Mouse (Mus musculus) thymus, adult 2 months (tissue): ENCODE results near the gene Lypd3.
"Not testable (repeated sequence)": the region's sequence is repeated elsewhere in the genome, so short reads cannot be mapped to it uniquely, and the experiment has no call there.

Source experiments
- CTCF ChIP-seq: fragments of 200-500 bp; IDR thresholded peaks from 2 replicates; pipeline ENCODE4 v1.5.1; 2012; ENCODE audit warnings: mild to moderate bottlenecking, control low read depth, low read length, moderate library complexity, borderline replicate concordance; ENCODE audit not compliant: control insufficient read depth, poor library complexity, insufficient read depth; ENCODE audit errors: extremely low read depth
- POLR2A ChIP-seq: fragments of 200-500 bp; IDR thresholded peaks from 2 replicates; pipeline ENCODE4 v1.6.1; 2012; ENCODE audit warnings: mild to moderate bottlenecking, low read length, control low read depth, moderate library complexity; ENCODE audit not compliant: control insufficient read depth, poor library complexity, insufficient read depth; ENCODE audit errors: extremely low read depth

GRCm38 (mm10) chr7:24618374-24618773 is 18.0 kb upstream of the Lypd3 start:
- TF ChIP-seq CTCF, POLR2A: not testable (repeated sequence)
